Mouse (Mus musculus) B cell, adult 2 months (primary cell): ENCODE data around the gene H2-M10.1.
"Not testable (repeated sequence)": the region's sequence is repeated elsewhere in the genome, so short reads cannot be mapped to it uniquely, and the experiment has no call there.

ENCODE experiments used
- DNase-seq, 2 experiments: peaks; one replicate each; pipeline ENCODE4 v3.0.0; 2022

H2-M10.1 gene

DNA sequence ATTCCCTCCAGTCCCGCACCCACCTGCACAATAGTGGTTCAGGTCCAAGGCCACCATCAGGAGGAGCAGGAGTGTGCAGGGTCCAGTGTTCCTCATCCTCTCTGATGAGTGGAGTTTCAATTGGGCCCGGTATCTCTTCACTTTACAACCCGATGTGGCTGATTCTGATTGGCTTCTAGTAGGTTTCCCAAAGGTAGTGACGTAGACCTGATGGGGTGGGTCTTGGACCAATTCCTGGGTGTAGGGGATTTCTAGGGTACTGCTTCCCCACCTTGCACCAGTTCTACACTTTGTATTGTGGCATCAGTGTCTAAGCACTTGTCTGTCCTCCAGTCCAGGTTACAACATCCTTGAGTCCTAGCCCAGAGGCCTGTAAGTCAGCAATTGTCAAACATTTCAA lies at the start of gene H2-M10.1:
H2-M10.1 (minus strand) TSS at position 101 of the 400 bp plus-strand sequence.
- DNase-seq = no peak

GRCm38 (mm10) chr17:36368317-36368716 lies 42.4 kb upstream of the H2-M10.1 start, which contains the start of gene H2-M10.3:
TSS of gene H2-M10.3 (minus strand) at chr17:36368417.
- not testable (repeated sequence) for DNase-seq

- not testable (repeated sequence) for DNase-seq
Measured at GRCm38 (mm10) chr17:36362404-36362803, 36.4 kb upstream of the H2-M10.1 start.

- peak; percentile 52 to 55 for DNase-seq
Measured at GRCm38 (mm10) chr17:36357512-36357911, 31.6 kb upstream of the H2-M10.1 start.

- DNase-seq = no peak
Measured at GRCm38 (mm10) chr17:36355763-36356162, 29.8 kb upstream of the H2-M10.1 start.

DNA sequence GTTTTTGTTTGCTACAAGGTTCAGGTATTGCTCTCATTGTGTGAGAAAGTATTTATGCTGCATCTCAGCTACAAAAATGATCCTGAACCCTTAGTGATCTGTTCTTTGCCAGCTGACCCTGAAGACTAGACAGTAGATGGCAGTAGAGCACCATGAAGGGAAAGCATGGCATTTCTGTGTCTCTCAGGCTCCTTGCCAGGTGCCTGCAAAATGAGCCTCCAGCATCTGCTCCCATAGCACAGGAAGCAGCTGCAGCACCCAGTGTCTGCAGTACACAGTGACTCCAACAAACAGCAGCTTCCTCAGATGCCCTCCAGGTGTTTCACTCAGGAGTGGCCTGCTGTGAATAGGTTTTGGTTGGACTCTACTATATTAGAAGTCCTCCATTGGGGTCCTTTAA lies 29.4 kb upstream of the H2-M10.1 start:
- peak; percentile 21 to 27 for DNase-seq

DNA sequence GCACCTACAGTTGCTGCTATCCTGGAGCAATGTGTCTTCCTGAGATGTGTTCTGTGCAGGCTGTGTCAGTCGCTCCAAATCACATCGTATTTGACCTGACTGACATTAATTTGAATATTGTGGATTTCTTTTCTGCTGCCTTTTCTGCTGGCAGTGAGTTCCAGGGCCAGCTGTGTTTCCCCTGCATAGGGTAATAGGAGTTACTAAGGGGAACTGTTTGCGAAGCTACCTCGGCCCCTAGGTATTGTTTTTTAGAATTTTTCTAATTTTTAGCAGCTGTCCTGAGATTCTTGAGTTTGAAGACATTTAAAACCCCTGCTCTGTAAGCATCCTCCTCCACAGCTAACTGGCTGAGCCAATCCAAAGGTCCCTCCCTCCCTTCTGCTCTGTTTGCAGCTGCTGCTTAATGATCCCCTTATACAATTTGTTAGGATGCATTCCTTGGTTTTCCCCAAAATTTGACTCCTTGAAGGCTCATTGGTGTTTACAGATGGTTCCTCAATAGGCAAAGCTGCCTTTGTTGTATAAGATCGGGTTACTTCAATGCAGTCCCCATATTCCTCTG lies 10.2 kb downstream of the H2-M10.1 start:
- no peak for DNase-seq

GRCm38 (mm10) chr17:36315041-36315688 lies 10.8 kb downstream of the H2-M10.1 start:
- DNase-seq = peak; percentile 62 to 64

DNA sequence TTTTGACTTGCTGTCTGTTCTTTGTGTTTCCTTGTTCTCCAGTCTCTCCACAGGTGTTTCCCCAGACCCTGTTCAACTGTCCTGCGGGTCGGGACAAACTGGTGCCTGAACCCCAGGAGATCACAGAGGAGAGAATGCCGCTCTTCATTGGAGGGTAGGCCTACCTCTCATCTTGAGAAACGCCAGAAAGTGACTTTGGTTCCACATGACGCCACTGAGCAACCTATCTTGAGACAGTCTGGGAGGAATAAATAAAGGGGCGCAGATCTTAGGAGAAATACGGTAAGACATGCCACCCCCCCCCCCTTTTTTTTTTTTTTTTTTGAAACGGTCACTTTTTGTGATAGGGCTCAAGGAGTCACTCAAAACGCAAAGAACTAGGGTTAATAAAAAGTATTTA lies 11.4 kb downstream of the H2-M10.1 start:
- peak; percentile 21 to 28 for DNase-seq

DNA sequence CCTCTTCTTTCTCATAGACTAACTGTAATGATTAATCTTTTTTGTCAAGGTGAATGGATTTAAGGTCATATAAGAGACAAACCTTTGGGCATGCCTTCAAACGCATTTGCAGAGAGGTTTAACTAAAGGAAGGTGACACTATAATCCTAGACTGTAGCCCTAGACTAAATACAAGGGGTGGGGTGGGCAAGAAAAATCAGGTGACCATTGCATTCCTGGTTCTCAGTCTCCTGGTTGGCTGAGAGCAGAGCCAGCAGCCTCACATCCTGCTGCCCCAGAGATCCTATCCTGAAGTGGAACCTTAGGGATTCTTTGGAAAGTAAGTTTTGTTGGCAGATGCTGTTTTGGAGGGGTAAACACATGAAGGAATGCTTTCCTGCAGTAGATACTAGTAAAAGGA lies 16.7 kb downstream of the H2-M10.1 start:
- no peak for DNase-seq

DNA sequence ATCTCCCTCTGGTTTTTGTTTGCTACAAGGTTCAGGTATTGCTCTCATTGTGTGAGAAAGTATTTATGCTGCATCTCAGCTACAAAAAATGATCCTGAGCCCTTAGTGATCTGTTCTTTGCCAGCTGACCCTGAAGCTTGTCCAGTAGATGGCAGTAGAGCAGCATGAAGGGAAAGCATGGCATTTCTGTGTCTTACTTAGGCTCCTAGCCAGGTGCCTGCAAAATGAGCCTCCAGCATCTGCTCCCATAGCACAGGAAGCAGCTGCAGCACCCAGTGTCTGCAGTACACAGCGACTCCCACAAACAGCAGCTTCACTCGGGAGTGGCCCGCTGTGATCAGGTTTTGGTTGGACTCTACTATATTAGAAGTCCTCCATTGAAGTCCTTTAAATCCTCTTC lies 17.1 kb downstream of the H2-M10.1 start:
- peak; percentile 73 to 76 for DNase-seq

DNA sequence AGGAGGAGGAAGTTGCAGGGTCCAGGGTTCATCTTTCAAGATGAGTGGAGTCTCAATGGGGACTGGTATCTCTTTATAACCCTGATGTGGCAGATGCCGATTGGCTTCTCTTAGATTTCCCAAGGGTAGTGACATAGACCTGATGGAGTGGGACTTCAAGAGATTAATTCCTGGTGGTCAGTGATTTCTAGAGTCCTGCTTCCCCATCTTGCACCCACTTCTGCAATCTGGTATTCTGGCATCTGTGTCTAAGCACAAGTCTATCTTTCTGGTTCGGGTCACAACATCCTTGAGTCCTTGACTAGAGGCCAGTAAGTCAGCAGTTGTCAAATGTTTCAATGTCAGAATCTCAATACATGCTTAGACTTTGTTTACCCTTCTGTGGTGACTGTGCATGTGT lies 39.6 kb downstream of the H2-M10.1 start, which contains the start of gene H2-M10.2:
H2-M10.2 (minus strand) TSS at position 101 of the 400 bp plus-strand sequence.
- no peak for DNase-seq

DNA sequence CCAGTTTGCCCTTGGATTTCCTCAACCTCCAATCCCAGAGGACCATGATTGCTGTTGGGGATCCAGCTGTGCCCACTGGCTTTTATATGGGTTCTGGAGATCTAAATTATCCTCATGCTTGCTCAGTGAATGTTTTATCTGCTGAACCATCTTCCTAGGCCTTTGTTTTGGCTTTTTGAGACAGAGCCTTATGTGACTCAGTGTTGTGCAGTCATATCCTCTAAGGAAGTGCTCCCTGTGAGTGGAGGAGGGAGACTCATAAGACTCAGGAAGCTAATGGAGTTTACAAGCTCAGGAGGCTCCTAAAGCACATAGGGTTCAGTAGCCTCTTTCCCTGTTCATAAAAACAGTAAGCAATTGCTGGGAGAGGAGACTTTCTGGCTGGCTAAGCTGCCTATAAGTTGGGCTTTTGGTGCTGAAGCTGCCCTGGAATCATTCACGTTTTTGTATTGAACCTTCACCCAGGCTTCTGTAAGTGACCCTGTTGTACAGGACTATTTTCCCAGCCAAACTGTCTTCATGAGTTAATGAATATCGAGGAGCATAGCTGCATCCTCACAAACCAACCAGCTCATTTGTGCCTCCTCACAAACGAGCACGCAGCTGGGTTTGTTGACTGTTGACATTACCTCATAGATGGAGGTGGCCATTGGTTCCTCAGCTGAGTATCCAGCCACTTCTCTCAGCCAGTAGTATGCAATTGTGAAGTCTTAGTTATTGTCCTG lies 44.3 kb downstream of the H2-M10.1 start:
- no peak for DNase-seq

- DNase-seq = no peak
Measured at GRCm38 (mm10) chr17:36274776-36275175, 51.2 kb downstream of the H2-M10.1 start.

DNA sequence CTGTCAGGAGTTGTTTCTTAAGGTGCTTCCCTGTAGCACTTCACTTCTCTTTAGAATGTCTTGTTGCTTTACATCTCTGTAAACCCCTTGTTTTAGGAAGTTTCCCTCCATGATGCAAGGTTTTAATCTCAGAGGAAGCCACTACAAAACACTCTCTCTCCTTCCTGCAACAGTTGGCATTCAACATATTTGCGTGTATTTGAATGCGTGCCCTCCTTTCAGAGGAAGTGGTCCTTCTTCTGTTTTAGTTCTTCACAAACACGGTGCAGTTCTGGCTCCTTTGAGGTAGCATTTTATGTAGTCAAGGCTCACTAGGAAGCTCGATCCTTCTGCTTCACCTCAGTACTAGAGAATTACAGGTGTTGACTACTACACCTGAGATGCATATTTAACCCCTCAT lies 52.2 kb downstream of the H2-M10.1 start:
- no peak for DNase-seq
